Mouse (Mus musculus): ENCODE data around the gene Lrrc56. TPM values are rescaled to one million over a fixed set of nuclear protein-coding genes. Genes with fewer than 3 reads are reported as not detected.

Lrrc56 gene
- total and polyA plus RNA-seq, 3 experiments, result 0.46 to 1.4 (median 0.93) TPM

DNA sequence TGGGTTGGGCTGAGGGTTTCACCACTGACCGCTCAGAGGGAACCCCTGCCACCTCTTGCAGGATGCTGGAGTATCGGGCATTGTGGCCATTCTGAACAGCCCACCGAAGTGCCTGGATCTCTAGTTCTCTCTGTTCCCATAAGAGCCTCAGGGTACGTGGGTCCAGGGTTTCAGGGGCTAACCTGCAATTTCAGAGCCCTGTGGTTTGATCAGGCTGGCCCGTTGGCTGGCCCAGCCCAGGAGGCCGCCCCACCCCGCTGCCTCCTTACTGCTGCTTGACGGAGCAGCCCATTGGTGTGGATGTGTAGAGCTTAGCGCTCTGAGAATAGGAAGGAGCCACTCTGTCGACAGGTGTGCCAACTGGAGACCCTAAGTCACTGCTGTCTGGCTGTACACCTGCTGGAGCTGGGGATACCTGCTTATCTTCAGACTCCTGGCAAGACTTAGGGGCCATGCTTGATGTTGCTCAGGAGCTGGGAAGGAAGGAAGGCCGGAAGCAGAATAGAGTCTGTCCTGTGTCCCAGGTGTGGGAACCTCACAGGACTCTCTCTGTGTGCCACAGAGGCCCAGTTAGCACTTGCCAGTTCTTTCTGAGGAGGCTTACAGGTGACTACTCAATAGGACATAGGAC lies 19.8 kb downstream of the Lrrc56 start, which contains the start of gene Lmntd2:
TSS of gene Lmntd2 (minus strand) at position 476 of the 631 bp plus-strand sequence.
- H3K79me2 ChIP-seq (replicated peaks; ENCODE audit: control insufficient read depth, extremely low read depth, insufficient read depth, poor library complexity, severe bottlenecking), result no peaks in the 10 kb centered on the region
- DNase-seq (ENCODE audit: extremely low read depth), result no peak
- H3K9ac ChIP-seq (ENCODE audit: insufficient read depth, low read depth), result 0 out of 2 replicates have a peak within 1 kb of the TSS, but pooled peaks have one; percentile 8
- H3K27me3 ChIP-seq (replicated peaks), result peaks cover 34% of the 10 kb centered on the region
- H3K4me2 ChIP-seq (ENCODE audit: insufficient read depth, low read depth, poor library complexity, severe bottlenecking), result peak within 1 kb of the TSS; percentile 64
- dilution Hi-C loops (cut with MboI; ENCODE audit: extremely low pct_ligation_motif_present, extremely low pct_unique_long_range_greater_than_20kb, low sequenced_read_pairs), result no loop called here
- H3K36me3 ChIP-seq (replicated peaks in 1 of 2; ENCODE audit: control insufficient read depth in 1 of 2, insufficient read depth in 1 of 2, low read length in 1 of 2), result peaks cover 0 to 18% of the 10 kb centered on the region in 2 experiments
- TF ChIP-seq RAD21 (IDR thresholded peaks at IDR 0.05; ENCODE audit: low read depth, low read length) (no peak), ETS1 (conservative IDR thresholded peaks at IDR 0.05; ENCODE audit: low read depth, low read length) (no peak), USF2 (conservative IDR thresholded peaks at IDR 0.05; ENCODE audit: low read depth, low read length) (no peak), RCOR1 (conservative IDR thresholded peaks at IDR 0.05; ENCODE audit: low read depth, low read length) (no peak), KAT2A (IDR thresholded peaks at IDR 0.05; ENCODE audit: insufficient replicate concordance, low read length) (no peak), MXI1 (IDR thresholded peaks at IDR 0.05; ENCODE audit: low read depth, low read length) (no peak), UBTF (IDR thresholded peaks at IDR 0.05; ENCODE audit: low read depth, low read length) (no peak), MYC (IDR thresholded peaks at IDR 0.05; ENCODE audit: low read depth, low read length) (no peak), TCF12 (IDR thresholded peaks at IDR 0.05; ENCODE audit: low read depth, low read length) (no peak), JUN (IDR thresholded peaks at IDR 0.05; ENCODE audit: insufficient read depth, low read depth, low read length) (no peak), CTCF (conservative IDR thresholded peaks at IDR 0.05 in 1 of 2, IDR thresholded peaks at IDR 0.05 in 1 of 2; ENCODE audit: low read depth in 2 of 2, low read length in 2 of 2) (no peak), ZC3H11A (IDR thresholded peaks at IDR 0.05; ENCODE audit: low read depth, low read length) (no peak), ZMIZ1 (IDR thresholded peaks at IDR 0.05; ENCODE audit: low read depth, low read length) (no peak), ELF1 (IDR thresholded peaks at IDR 0.05; ENCODE audit: low read depth, low read length) (no peak), NRF1 (IDR thresholded peaks at IDR 0.05; ENCODE audit: low read depth, low read length) (no peak), MAX (IDR thresholded peaks at IDR 0.05; ENCODE audit: low read length) (no peak)
- in situ Hi-C loops (cut with MboI; ENCODE audit: low pct_ligation_motif_present, low pct_unique_long_range_greater_than_20kb, low sequenced_read_pairs), result no loop called here
- H3K27ac ChIP-seq (ENCODE audit: insufficient read depth, low read depth), result no peak within 1 kb of the TSS
- peaks cover 10 to 15% of the 10 kb centered on the region in 2 experiments for H3K4me1 ChIP-seq (ENCODE audit: control insufficient read depth in 1 of 2, insufficient read depth in 2 of 2)
- H3K9me3 ChIP-seq (replicated peaks; ENCODE audit: low read length), result no peaks in the 10 kb centered on the region
- peak within 1 kb of the TSS in 1 of 3 experiments; percentile 65 for H3K4me3 ChIP-seq (replicated peaks in 1 of 3; ENCODE audit: low read depth in 2 of 3, low read length in 2 of 3, poor library complexity in 1 of 3)

DNA sequence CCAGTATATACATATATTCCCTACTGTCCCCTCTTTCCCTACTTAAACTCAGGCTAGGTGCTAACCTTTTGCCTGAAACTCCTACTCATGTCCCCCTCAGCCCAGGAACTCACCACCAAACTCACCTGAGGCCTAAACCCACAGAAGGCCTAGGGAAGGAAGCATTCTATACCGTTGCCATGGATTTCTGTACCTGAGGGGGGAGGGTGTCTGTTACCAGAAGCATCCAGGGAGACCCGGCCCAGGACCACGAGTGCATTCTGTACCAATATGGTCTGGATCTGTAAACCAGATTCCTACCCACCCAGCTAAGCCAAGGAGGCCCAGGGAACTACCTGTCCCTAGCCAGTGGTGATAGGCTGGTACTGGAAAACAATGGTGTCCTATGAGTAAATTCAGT lies 20.4 kb downstream of the Lrrc56 start:
- no peak overlapping the region for H3K4me2 ChIP-seq (ENCODE audit: insufficient read depth, low read depth, poor library complexity, severe bottlenecking)
- in situ Hi-C loops (cut with MboI; ENCODE audit: low pct_ligation_motif_present, low pct_unique_long_range_greater_than_20kb, low sequenced_read_pairs) (no loop called here), dilution Hi-C loops (cut with MboI; ENCODE audit: extremely low pct_ligation_motif_present, extremely low pct_unique_long_range_greater_than_20kb, low sequenced_read_pairs) (no loop called here)
- H3K9ac ChIP-seq (ENCODE audit: insufficient read depth, low read depth), result no peak overlapping the region
- peaks cover 10 to 21% of the 10 kb centered on the region in 2 experiments for H3K4me1 ChIP-seq (ENCODE audit: control insufficient read depth in 1 of 2, insufficient read depth in 2 of 2)
- no peak for TF ChIP-seq MAX (IDR thresholded peaks at IDR 0.05; ENCODE audit: low read length)
- no peak for TF ChIP-seq CTCF (conservative IDR thresholded peaks at IDR 0.05 in 1 of 2, IDR thresholded peaks at IDR 0.05 in 1 of 2; ENCODE audit: low read depth in 2 of 2, low read length in 2 of 2)
- no peak for TF ChIP-seq MXI1 (IDR thresholded peaks at IDR 0.05; ENCODE audit: low read depth, low read length)
- no peak for TF ChIP-seq ZMIZ1 (IDR thresholded peaks at IDR 0.05; ENCODE audit: low read depth, low read length)
- no peak for TF ChIP-seq JUN (IDR thresholded peaks at IDR 0.05; ENCODE audit: insufficient read depth, low read depth, low read length)
- no peak for TF ChIP-seq USF2 (conservative IDR thresholded peaks at IDR 0.05; ENCODE audit: low read depth, low read length)
- TF ChIP-seq E2F4 (IDR thresholded peaks at IDR 0.05; ENCODE audit: insufficient replicate concordance, low read depth, low read length), result no peak
- no peak overlapping the region for H3K27ac ChIP-seq (ENCODE audit: insufficient read depth, low read depth)
- H3K36me3 ChIP-seq (replicated peaks in 1 of 2; ENCODE audit: control insufficient read depth in 1 of 2, insufficient read depth in 1 of 2, low read length in 1 of 2), result peaks cover 0 to 21% of the 10 kb centered on the region in 2 experiments
- DNase-seq (ENCODE audit: extremely low read depth), result no peak
- peaks cover 34% of the 10 kb centered on the region for H3K27me3 ChIP-seq (replicated peaks)
- no peak overlapping the region for H3K4me3 ChIP-seq (replicated peaks in 1 of 3; ENCODE audit: low read depth in 2 of 3, low read length in 2 of 3, poor library complexity in 1 of 3)
- no peaks in the 10 kb centered on the region for H3K79me2 ChIP-seq (replicated peaks; ENCODE audit: control insufficient read depth, extremely low read depth, insufficient read depth, poor library complexity, severe bottlenecking)
- no peaks in the 10 kb centered on the region for H3K9me3 ChIP-seq (replicated peaks; ENCODE audit: low read length)

Measured in CH12.LX (cell line).